Mouse (Mus musculus) embryonic facial prominence, embryonic 11.5 days (tissue): Measurements from ENCODE around the gene Mss51. TPM values are rescaled to one million over a fixed set of nuclear protein-coding genes. Genes with fewer than 3 reads are reported as not detected.

Source experiments
- ATAC-seq: fragments of 200-750 bp; cut with Nextera tagmentation; replicated peaks from 2 replicates; pipeline ENCODE4 v1.8.0; 2017; ENCODE audit warnings: low read depth; ENCODE audit not compliant: insufficient number of reproducible peaks, low FRiP score, low TSS enrichment
- DNase-seq: peaks from one replicate; pipeline ENCODE4 v3.0.0-alpha.2; 2015; ENCODE audit warnings: low spot score
- H3K27ac ChIP-seq: fragments of 300-500 bp; sonication (generic); replicated peaks from 2 replicates; pipeline ENCODE4 v1.5.1; 2014; ENCODE audit warnings: mild to moderate bottlenecking, low read depth, low read length, control low read depth
- H3K27me3 ChIP-seq: fragments of 300-500 bp; sonication (generic); 2 replicates; pipeline ENCODE4 v1.6.1; 2014; ENCODE audit warnings: mild to moderate bottlenecking, low read length, moderate library complexity, mixed read lengths; ENCODE audit not compliant: control insufficient read depth, insufficient read depth
- H3K36me3 ChIP-seq: fragments of 300-500 bp; sonication (generic); replicated peaks from 2 replicates; pipeline ENCODE4 v1.6.1; 2014; ENCODE audit warnings: low read depth, mild to moderate bottlenecking, low read length, moderate library complexity, mixed read lengths; ENCODE audit not compliant: control insufficient read depth, insufficient read depth
- H3K4me1 ChIP-seq: fragments of 300-500 bp; sonication (generic); 2 replicates; pipeline ENCODE4 v1.6.1; 2014; ENCODE audit warnings: low read length, mixed read lengths; ENCODE audit not compliant: control insufficient read depth, insufficient read depth
- H3K4me2 ChIP-seq: fragments of 300-500 bp; sonication (generic); 2 replicates; pipeline ENCODE4 v1.6.1; 2014; ENCODE audit warnings: low read depth, mild to moderate bottlenecking, control low read depth, low read length, moderate library complexity
- H3K4me3 ChIP-seq: fragments of 300-500 bp; sonication (generic); 2 replicates; pipeline ENCODE4 v1.5.1; 2014; ENCODE audit warnings: low read depth, low read length, control low read depth
- H3K9ac ChIP-seq: fragments of 300-500 bp; sonication (generic); replicated peaks from 2 replicates; pipeline ENCODE4 v1.6.1; 2014; ENCODE audit warnings: mild to moderate bottlenecking, control low read depth, low read length
- H3K9me3 ChIP-seq: fragments of 300-500 bp; sonication (generic); replicated peaks from 2 replicates; pipeline ENCODE4 v1.6.1; 2016; ENCODE audit warnings: mild to moderate bottlenecking, low read length, inconsistent platforms, mixed read lengths; ENCODE audit not compliant: control insufficient read depth
- WGBS: fragments of 180-500 bp; shearing (Covaris S2); extraction: QIAGEN DNeasy Blood & Tissue Kit; methylation state at CpG from one replicate; pipeline ENCODE4 v1.1.7; 2014; 5-methylcytosine and 5-hydroxymethylcytosine counted together
- polyA plus RNA-seq: library from polyadenylated mRNA; unstranded; fragments of >200 nt; fragmentation: Nextera tagmentation; extraction: Ambion mirVana; gene quantifications from 2 replicates; pipeline ENCODE4 v1.2.1, GENCODE M21; 2014

Mss51 gene
- 0.53 and 0.66 TPM in 2 replicates for polyA plus RNA-seq

DNA sequence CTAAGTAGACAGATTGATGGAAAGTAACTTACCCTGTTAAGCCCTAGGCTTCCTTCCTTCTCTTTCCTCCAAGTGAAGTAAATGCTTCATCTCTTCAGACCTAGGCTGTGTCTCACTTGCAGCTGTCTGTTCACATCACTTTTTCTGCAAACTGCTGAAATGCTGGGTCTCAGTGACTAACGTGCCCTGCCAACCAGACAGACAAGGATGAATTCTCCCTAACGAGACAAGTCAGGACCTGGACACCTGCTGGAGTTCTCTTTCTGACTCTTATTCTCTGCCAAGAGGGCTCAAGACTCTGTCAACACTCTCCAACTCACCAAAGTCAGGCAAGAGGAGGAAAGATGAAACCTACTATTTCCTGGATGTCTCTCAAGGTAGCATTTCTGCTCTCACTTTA lies at the start of gene Mss51:
Mss51 (minus strand) TSS at position 299 of the 400 bp plus-strand sequence.
- no peaks in the 10 kb centered on the region for H3K9me3 ChIP-seq
- H3K36me3 ChIP-seq = no peaks in the 10 kb centered on the region; the same call in 1 of the 2 replicates
- DNase-seq (no peak), ATAC-seq (no peak)
- no peaks in the 10 kb centered on the region for H3K4me1 ChIP-seq
- 76% methylated on average over 2 of the region's 2 CpGs for WGBS
- no peak within 1 kb of the TSS for H3K27ac ChIP-seq
- H3K9ac ChIP-seq = no peak within 1 kb of the TSS
- no peaks in the 10 kb centered on the region for H3K27me3 ChIP-seq
- H3K4me3 ChIP-seq = no peak within 1 kb of the TSS
- no peak within 1 kb of the TSS for H3K4me2 ChIP-seq

DNA sequence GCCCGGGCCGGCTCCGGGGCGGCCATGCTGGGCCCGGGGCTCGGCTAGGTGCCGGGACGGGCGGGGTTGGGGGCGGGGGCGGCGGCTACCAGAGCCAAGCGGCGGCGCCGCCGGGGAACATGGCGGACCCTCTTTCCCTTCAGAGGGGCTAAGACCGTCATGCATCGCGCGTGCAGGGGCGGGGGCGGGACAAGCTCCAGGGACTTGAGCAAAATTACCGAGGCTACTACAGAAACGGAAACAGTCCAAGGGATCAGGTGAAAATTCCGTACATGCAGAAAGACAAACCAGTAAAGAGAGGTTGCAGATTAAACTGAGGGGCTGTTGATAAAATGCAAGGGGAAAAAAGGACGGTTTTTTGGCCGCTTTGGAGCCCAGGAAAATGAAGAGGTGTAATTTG lies 49.7 kb upstream of the Mss51 start, which contains the start of gene Ppp3cb:
Ppp3cb (minus strand) TSS at position 159 of the 400 bp plus-strand sequence.
- Histone ChIP-seq H3K4me2 (peak within 1 kb of the TSS; percentile 40), H3K27ac (peak within 1 kb of the TSS; percentile 99), H3K27me3 (no peaks in the 10 kb centered on the region), H3K36me3 (no peaks in the 10 kb centered on the region), H3K9ac (peak within 1 kb of the TSS; percentile 94), H3K9me3 (no peaks in the 10 kb centered on the region), H3K4me1 (no peaks in the 10 kb centered on the region), H3K4me3 (peak within 1 kb of the TSS; percentile 71)
- peak; percentile 95 for DNase-seq
- WGBS = under 1% methylated on average over 29 of the region's 29 CpGs
- peak; percentile 91 for ATAC-seq

DNA sequence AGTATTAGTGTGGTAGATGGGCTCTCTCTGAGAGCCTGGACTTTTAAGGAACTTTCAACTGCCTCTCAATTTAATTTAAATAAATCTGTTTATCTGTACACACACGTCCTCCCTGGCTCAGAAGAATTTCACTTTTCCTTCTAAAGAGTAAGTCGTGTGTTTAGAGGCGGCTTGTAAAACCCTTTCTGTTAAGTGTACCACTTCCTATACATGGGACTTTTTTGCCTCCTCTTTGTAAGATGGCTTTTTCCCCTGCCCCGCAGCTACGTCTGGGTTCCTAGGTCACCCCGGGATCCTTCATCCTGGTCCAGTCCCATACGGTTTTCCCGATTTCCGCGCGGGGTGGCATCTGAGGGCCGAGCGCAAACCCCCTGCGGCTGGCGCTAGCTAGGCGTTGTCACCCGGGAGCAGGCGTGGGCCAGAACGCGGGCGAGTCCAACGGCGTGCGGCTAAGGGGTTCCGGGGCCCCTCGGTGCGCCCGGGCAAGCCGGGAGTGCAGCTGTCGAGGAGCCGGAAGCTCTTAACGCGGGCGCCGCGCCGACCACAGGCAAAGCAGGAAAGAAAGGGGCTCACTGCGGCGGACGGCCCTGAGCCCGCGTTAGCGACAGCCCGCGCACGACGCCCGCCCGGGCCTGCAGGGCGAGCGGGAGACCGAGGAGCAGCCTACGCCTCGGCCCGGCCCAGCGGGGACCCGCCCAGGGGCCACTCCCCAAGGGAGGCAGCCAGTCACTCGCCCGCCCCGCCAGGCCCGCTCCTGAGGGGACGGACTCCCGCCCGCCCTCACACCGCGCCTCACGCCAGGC lies 49.0 kb upstream of the Mss51 start:
- DNase-seq = peak; percentile 79
- peak overlapping the region; percentile 94 for H3K9ac ChIP-seq
- H3K4me2 ChIP-seq = peak overlapping the region; percentile 40
- no peaks in the 10 kb centered on the region for H3K9me3 ChIP-seq
- H3K27me3 ChIP-seq = no peaks in the 10 kb centered on the region
- H3K36me3 ChIP-seq = no peaks in the 10 kb centered on the region
- H3K27ac ChIP-seq = peak overlapping the region; percentile 99
- ATAC-seq = peak; percentile 99
- no peaks in the 10 kb centered on the region for H3K4me1 ChIP-seq
- H3K4me3 ChIP-seq = peak overlapping the region; percentile 71
- 1% methylated on average over 42 of the region's 67 CpGs for WGBS

DNA sequence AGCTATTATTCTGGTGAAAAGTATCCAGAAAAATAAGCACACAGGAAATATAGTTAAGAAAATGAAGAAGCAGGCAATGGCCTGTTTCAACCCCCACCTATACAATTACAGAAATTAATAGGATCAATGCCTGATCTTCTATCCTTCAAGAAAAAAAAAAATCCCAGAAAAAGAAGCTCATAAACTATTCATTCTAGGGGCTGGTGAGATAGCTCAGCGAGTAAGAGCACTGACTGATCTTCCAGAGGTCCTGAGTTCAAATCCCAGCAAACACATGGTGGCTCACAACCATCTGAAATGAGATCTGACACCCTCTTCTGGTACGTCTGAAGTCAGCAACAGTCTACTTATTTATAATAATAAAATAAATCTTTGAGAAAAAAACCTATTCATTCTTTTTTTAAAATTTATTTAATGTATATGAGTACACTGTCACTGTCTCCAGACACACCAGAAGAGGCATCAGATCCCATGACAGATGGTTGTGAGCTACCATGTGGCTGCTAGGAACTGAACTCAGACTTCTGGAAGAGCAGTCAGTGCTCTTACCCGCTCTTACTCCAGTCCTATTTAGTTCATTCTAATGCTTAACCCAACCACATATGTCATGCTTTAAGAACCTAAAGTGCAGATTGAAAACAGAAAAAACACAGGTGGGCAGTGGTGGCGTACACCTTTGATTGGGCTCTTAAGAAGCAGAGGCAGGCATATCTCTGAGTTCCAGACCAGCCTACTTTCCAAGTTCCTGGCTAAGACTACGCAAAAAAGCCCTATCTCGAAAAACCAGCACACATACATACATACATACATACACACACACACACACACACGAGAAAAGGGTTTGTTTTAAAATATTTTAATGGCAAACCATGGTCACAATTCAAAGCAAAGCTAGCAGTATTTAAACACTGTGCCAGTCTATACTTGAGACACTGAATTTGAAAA lies 48.0 kb upstream of the Mss51 start:
- 77% methylated on average over 7 of the region's 7 CpGs for WGBS
- no peak overlapping the region for H3K27ac ChIP-seq

DNA sequence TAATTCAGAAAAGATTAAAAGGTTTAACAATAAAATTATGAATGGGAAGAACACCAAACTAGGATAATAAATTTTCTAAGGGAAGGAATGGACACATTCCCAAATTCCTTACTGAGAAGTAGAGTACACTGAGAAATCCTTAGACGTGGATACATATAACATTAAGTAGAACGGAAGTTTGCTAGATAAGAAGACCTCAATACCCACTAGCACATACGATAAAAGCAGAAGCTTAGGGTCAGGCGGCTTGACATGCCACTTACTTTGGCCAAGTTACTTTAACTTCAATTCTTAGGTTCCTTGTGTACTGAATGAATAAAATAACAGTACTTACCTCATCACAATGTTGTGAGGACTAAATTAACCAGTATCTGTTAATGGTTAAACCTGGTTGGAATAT lies 32.9 kb upstream of the Mss51 start:
- Histone ChIP-seq H3K9me3 (no peaks in the 10 kb centered on the region), H3K27ac (no peak overlapping the region), H3K4me3 (no peak overlapping the region), H3K4me1 (no peaks in the 10 kb centered on the region), H3K36me3 (no peaks in the 10 kb centered on the region), H3K4me2 (no peak overlapping the region), H3K9ac (no peak overlapping the region), H3K27me3 (no peaks in the 10 kb centered on the region)
- DNase-seq = no peak
- 93% methylated on average over 4 of the region's 4 CpGs for WGBS
- no peak for ATAC-seq

More for the DNA sequence above, 48.0 kb upstream of the Mss51 start:
- Histone ChIP-seq H3K36me3 (no peaks in the 10 kb centered on the region), H3K9ac (no peak overlapping the region), H3K9me3 (no peaks in the 10 kb centered on the region), H3K4me2 (peak overlapping the region; percentile 40; the same call in 1 of the 2 replicates), H3K4me1 (no peaks in the 10 kb centered on the region), H3K4me3 (peak overlapping the region; percentile 71), H3K27me3 (no peaks in the 10 kb centered on the region)
- ATAC-seq (no peak), DNase-seq (no peak)

DNA sequence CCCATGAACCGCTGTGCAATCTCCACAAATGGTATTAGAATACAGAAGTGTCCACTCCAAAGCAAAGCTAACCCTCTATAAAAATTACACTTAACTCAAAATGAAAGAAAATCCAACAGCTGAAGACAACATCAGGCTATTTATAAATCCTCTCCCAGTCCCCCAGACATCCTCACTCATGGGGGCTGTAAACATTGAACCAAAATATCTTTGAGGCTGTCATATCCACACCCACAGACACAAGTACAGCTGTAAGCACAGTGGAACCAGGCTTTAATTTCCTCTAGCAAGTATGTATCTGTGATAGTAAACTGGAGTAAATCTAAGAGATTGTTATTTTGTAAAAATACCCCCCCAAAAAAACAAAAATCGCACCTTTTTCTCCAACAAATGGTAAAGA lies 23.5 kb upstream of the Mss51 start:
- Histone ChIP-seq H3K27me3 (no peaks in the 10 kb centered on the region), H3K36me3 (peaks cover 3% of the 10 kb centered on the region; the same call in 1 of the 2 replicates), H3K9ac (no peak overlapping the region), H3K27ac (no peak overlapping the region), H3K4me1 (no peaks in the 10 kb centered on the region), H3K4me2 (no peak overlapping the region), H3K4me3 (no peak overlapping the region), H3K9me3 (no peaks in the 10 kb centered on the region)
- ATAC-seq (no peak), DNase-seq (no peak)
- WGBS = 98% methylated on average over 2 of the region's 2 CpGs

DNA sequence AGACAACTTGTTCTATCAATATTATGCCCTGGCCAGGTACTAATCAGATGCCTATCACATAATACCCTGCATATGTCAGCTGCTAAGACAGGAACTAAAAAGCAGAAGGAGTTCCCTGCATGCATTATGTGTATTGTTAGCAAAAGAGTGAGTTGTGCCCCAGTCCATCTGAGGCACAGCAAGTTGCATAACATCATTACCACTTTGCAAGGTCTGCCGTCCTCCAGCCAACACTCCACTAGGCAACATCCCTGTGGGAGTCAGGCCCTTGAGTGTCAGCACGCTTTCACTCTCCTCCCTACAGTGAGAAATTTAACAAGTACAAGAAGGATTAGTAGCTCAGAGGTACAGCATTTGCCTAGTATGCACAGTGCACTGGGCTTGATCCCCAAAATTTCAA lies 11.7 kb upstream of the Mss51 start:
- peaks cover 4% of the 10 kb centered on the region for H3K36me3 ChIP-seq
- DNase-seq (no peak), ATAC-seq (no peak)
- H3K27me3 ChIP-seq = no peaks in the 10 kb centered on the region
- H3K9me3 ChIP-seq = no peaks in the 10 kb centered on the region
- H3K4me2 ChIP-seq = no peak overlapping the region
- no peak overlapping the region for H3K4me3 ChIP-seq
- H3K4me1 ChIP-seq = no peaks in the 10 kb centered on the region
- no peak overlapping the region for H3K9ac ChIP-seq
- WGBS = 80% methylated on average over 2 of the region's 2 CpGs
- no peak overlapping the region for H3K27ac ChIP-seq
